Mouse (Mus musculus) brain, embryonic 14.5 days (tissue): Measurements from ENCODE around the gene Slc25a33.

Experiments
- CTCF ChIP-seq: fragments of 200-500 bp; IDR thresholded peaks from 2 replicates; pipeline ENCODE4 v1.5.1; 2012; ENCODE audit warnings: inconsistent platforms, mild to moderate bottlenecking, moderate library complexity, borderline replicate concordance; ENCODE audit not compliant: insufficient read depth, insufficient read length; ENCODE audit errors: extremely low read depth
- POLR2A ChIP-seq: fragments of 200-500 bp; IDR thresholded peaks from 2 replicates; pipeline ENCODE4 v1.6.1; 2012; ENCODE audit warnings: mild to moderate bottlenecking, inconsistent platforms, borderline replicate concordance; ENCODE audit not compliant: poor library complexity, insufficient read depth, insufficient read length, severe bottlenecking; ENCODE audit errors: extremely low read depth

DNA sequence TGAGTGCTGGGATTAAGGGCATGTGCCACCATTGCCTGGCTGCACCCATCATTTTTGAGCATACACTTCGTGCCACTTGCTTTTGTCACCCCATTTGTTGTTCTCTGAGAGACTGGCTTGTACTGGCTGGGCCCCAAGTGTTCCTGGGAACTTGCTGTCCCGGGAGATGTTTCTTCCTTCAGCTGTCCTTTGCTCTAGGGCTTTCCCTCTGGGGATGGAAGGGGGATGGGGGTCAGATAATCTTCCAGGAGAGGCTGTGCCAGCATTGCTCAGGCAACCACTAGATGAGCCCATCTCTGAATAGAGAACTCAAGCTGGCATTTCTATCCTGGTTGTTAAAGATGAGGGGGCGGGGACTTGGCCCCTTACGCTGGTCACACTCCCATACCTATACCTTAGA is 17.4 kb upstream of the Slc25a33 start:
- TF ChIP-seq POLR2A (no peak), CTCF (no peak)
